Mouse (Mus musculus): ENCODE results near the gene Tuba1c. TPM values are rescaled to one million over a fixed set of nuclear protein-coding genes. Genes with fewer than 3 reads are reported as not detected.

The Tuba1c gene
- total RNA-seq (2021): 286 and 303 TPM in 2 replicates
- long read RNA-seq, transcript Tuba1c-201 (4 exons, 1,982 nt): major isoform, 87 of 160 reads
- long read RNA-seq, partial matches to known transcripts: 68 of 160 reads
- long read RNA-seq, other reads (novel, unspliced or antisense): 5 of 160 reads

DNA sequence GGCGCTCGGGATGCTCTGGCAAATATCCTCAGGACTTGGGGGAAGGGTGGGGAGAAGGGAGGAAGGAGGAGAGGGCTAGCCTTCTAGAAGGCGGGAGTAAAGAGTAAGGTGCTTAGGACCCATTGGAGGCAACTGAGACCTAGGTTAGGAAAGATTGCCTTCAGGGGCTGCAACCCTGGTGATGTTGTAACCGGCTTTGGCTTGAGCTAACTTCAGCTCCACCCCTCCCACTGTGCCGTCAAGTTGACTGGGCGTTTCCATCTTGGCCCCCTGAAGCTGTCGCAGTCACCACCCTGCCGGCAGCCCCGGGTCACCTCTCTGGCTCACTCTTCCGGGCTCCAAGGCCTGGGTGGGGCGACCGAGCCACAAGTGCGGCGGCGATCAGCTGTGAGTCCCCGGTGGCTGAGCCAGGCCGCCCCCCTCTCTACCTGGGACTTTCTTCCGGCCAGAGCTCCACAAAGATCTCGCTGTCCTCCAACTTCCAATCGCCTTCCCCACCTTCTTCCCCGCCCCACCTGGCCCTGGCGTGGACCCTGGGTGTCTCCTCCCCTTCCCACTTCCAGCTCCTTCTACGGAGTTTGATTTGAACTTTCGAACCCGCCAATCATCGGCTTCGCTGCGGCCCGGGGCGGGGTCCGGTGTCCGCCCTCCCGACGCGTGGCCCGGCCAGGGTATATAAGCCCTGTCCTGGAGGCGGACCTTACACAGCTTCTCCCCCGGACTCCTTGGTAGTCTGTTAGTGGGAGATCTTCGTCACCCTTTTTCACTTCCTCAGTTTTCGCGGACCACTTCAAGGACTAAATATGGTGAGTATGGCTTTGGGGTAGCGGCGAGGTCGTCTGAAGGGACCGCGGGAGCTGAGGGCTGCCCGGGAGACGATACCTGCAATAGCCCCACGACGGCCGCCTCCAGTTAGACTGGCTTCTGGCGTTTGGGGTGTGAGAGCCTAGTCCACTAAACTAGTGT lies at the start of gene Tuba1c:
TSS of gene Tuba1c (plus strand) at position 273 of the 966 bp plus-strand sequence.
- DNase-seq: peak; percentile 95

DNA sequence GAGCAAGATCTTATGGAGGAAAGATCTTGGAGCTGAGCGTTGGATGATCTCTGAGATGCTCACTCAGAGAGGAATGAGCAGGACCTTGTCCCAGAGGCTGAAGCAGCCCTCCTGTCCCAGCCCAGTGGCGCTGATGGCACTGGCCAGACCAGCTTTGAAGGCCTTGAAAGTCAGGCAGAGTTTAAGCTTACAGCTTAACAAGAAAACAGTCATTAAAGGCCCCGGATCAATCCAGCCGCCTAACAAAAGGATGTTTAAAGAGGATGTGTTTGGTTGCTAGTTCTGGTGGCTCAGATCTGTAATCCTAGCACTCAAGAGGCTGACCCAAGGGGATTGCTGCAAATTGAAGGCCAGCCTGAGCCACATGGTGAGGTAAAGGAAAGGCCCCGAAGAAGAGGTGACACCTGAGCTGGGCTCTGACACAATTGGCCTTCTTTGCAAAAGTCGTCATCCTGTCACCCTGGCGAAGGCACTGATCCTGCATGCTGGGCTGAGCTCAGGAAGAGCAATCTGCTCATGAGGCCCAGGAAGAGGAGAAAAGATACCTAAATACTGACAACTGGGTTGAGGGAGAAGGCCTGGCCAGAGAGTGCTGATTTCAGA lies 49.6 kb upstream of the Tuba1c start:
- no peak for DNase-seq

DNA sequence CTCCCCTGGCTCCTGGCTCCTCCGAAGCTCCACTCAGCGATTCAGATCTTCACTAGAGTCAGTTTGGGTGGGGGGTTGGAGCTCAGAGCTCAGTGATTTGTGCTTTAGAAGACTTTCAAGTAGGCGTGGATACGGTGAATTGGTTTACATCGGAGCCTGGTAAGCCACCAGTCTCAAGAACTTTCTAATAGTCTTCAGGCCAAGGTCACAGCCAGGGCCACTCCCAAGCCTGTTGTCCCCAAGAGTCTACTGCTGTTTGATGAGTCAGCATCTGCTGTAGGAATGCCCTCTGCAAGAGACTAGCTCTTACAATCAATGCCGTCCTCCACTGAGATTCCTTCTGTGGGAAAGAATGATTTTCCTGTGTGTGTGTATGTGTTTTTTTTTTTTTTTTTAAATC lies 47.6 kb upstream of the Tuba1c start:
- DNase-seq: no peak

DNA sequence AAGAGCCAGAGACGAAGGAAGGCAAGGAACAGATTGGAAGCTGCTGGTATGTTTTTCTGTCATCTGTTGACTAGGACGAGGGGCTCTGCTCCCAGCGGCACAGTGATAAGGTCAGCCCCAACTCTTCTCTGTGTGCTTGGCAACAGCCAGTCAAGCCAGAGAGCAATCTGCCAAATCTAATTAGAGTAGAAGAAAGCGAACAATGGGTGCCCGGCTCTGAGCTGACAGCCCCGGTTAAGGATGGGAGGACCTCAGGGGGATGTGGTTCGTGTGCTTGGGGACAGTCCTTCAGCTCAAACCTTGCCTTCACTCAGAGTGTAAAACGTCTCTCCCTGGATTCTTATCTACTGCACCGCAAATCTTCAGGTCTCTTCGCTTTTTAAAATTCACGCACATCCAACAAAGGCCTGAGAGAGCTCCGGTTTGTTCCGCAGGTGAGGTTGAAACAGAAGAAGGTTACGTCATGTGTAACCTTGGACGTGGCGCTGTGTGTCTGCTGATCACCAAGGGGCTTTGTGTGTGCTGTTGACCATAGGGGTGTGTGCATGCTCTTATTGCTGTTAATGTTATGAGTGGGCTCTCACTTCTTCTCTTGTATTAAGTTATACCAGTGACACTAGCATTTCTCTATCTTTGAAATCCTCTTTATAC lies 46.1 kb upstream of the Tuba1c start:
- DNase-seq: no peak

DNA sequence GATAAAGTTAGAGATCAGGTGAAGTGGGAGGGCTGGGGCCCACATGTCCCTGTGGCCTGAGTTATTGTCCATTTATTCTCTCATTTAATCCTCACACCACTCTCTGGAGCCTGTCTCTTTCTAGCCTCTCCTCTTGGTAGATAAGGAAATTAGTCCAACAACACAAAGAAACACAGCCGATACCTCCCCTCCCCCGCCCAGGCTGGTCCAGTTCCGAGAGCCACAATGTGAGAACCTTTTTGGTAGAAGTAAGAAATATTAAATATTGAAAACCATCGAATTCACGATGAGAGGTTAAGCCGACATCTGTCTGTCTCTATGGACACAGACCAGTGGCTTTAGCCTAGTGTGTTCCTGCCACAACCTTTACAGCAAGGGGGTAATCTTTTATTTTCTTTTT lies 45.0 kb upstream of the Tuba1c start:
- no peak for DNase-seq

DNA sequence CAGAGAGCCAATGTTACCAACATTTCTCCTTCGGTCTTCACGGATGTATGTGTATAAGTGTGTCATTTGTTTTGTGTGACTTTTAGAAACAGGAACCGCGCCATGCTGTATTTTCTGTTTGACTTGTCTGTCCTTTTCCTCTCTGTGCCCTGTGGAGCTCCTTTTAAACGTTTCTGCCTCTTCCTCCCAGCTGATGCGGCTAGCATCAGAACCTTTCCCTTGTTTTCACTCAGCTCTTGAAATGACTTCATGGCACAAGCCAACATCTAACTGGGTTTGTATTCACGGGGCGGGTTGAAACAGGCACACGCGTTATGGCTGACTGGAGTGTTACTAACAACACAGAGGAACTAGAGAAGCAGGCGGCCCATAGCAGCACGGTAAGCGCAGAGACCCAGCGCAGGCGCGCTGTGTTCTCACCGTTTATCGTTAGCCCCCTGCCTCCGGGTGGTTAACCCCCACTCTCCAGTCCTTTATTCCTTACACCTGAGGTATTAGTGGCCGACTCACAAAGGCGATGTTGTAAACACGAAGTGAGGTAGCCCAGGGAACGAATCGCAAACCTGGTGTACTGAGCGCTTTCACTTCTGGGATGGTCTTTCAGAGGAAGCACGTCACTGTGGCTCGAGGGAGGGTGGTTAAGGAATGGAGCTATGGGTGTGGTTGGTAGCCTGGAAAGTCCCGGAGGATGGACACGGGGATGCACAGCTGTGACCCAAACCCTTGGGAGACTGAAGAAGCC lies 44.3 kb upstream of the Tuba1c start:
- DNase-seq: peak; percentile 76

DNA sequence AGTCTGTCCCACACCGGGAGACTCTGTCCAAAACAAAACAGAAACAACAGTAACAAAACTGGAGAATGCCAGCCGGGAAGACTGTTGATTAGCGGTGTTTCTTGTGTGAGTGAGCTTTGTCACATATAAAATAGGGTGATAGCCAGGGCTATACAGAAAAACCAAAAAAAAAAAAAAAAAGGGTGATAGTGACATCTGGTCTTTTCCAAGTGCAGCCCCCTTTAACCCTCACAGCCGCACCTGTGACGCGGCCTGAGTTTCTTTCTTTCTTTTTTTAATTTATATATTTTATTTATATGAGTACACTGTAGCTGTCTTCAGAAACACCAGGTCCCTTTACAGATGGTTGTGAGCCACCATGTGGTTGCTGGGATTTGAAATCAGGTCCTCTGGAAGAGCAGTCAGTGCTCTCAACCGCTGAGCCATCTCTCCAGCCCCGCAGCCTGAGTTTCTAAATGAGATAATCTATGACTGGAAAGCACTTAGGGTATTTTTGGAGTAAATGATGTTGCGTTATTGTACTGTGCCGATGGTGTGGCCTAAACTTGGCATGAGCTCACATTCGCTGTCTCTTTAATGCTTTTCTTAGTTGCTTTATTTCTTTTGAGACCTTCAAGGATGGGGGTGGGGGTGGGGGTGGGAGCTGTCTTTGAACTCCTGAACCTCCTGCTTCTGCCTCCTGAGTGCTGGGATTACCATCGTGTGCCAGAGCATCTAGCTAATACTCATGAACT lies 43.5 kb upstream of the Tuba1c start:
- no peak for DNase-seq

DNA sequence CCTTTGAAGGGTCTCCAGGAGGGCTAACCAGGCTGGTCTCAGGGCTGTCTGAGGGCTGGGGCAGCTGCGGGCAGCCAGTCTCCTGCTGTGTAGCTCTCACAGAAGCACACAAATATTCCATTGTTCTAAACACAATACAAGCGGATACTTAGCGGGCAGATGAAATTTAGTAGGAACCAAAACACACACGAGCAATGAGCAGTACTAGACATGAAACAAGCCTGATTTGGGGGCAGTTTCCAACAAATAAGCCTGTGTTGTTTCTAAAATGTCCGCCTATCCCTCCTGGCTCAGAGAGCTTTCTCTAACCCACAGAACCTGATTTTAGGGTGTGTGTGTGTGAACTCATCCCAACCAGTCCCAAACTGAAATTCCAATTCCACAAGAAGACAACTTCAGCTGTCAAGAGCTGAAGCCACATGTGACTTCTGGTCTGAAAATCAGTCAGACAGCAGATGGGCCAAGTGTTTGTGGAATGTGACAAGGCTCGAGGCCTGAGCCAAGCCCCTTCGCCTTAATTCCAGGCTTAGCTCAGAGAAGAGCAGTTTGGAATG lies 42.5 kb upstream of the Tuba1c start:
- no peak for DNase-seq

DNA sequence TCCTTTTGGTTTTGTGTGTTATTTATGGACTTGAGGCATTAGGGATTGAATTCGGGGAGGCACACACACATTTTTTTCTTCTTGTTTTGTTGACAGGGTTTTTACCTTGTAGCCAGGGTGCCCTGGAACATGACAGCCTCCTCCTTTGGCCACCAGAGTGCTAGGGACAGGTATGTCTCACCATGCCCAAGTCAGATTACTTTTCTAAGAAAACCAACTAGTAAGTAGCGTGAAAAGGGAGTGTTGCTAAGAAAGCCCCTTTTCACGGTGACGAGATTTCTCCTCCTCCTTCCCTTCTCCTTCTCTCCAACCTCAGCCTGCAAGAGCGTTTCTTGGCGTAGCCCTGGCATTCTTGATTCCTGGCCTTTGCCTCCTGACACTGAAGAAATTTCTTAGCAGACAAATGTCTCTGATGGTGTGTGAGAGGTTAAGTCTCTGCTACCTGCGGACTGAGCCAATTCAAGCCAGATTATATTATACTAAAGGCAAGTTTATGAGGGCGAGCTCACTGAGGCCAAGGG lies 42.0 kb upstream of the Tuba1c start:
- DNase-seq: no peak

GRCm38 (mm10) chr15:98988787-98989186 lies 40.9 kb upstream of the Tuba1c start:
- DNase-seq: no peak

DNA sequence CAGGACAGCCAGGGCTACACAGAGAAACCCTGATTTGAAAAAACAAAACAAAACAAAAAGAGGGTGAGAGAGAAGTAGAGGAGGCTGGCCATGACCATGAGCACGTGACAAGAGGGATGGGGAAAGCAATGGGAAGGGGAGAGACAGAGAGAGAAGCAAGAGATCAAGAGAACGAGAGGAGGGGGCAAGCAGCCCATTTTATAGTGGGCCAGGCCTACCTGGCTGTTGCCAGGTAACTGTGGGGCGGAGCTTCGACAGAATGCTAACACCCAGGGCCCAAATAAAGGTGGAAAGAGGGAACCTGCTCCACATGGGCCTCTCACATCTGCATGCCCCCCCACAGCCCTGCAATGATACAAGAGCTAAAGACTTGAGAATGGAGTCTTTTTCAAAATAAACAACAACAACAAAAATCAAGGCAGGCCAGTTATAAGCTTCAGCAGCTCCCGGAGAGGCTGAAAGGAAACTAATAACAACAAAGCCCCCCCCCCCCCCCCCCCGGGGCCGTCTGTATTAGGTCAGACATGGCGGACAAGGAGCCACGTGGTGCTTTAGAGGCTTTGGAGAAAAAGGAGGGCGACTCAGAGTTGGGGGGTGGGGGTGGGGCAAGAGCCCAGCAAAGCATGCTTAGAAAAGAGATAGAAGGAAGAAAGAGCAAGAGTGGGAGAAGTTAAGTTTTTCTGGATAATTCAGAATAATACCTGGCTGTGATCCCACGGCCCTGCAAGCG lies 39.8 kb upstream of the Tuba1c start:
- DNase-seq: no peak

GRCm38 (mm10) chr15:98990669-98991539 lies 38.8 kb upstream of the Tuba1c start:
- no peak for DNase-seq

GRCm38 (mm10) chr15:98991540-98992050 lies 38.1 kb upstream of the Tuba1c start:
- no peak for DNase-seq

- DNase-seq: no peak
Observed at GRCm38 (mm10) chr15:98992086-98992912, 37.4 kb upstream of the Tuba1c start.

GRCm38 (mm10) chr15:98993093-98993793 lies 36.4 kb upstream of the Tuba1c start:
- peak; percentile 97 for DNase-seq

GRCm38 (mm10) chr15:98993865-98994264 lies 35.8 kb upstream of the Tuba1c start:
- DNase-seq: peak; percentile 88

DNA sequence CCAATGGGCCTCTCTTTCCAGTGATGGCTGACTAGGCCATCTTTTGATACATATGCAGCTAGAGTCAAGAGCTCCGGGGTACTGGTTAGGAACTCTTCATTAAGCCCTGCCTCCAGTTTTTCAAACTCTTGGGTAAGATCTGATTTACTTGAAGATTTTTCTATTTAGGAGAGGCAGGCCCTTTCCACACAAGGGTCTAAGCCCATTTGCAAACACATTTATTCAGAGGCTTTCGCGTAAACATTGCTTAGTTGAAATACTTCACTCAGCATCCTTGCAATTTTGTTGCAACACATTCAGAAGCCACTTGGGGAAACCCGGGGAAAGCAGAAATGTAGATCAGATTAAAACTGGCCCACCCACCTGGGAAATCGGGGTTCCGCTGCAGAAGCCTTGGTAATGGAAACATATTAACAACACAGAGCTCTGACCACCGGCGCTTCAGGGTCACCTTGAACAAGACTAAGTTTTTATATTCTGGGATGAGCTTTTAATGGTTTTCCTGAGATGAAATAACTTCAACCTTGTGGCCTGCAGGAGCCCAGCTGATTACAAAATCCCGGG lies 34.7 kb upstream of the Tuba1c start:
- DNase-seq: no peak
